Mouse (Mus musculus) liver, embryonic 13.5 days (tissue): ENCODE data around the gene Dnajb6. TPM values are rescaled to one million over a fixed set of nuclear protein-coding genes. Genes with fewer than 3 reads are reported as not detected.

ENCODE experiments used
- ATAC-seq: fragments of 200-750 bp; cut with Nextera tagmentation; 2 replicates; pipeline ENCODE4 v1.8.0; 2017; ENCODE audit warnings: low read depth, mild to moderate bottlenecking, moderate number of reproducible peaks, moderate library complexity
- DNase-seq: peaks from one replicate; pipeline ENCODE4 v3.0.0; 2022
- H3K27ac ChIP-seq: fragments of 300-500 bp; sonication (generic); 2 replicates; pipeline ENCODE4 v1.5.1; 2015; ENCODE audit warnings: moderate library complexity, mild to moderate bottlenecking, inconsistent platforms
- H3K27me3 ChIP-seq: fragments of 300-500 bp; sonication (generic); 2 replicates; pipeline ENCODE4 v1.6.1; 2015; ENCODE audit warnings: mild to moderate bottlenecking, inconsistent platforms
- H3K36me3 ChIP-seq: fragments of 300-500 bp; sonication (generic); 2 replicates; pipeline ENCODE4 v1.6.1; 2015; ENCODE audit warnings: mild to moderate bottlenecking, inconsistent platforms
- H3K4me1 ChIP-seq: fragments of 300-500 bp; sonication (generic); replicated peaks from 2 replicates; pipeline ENCODE4 v1.6.1; 2015; ENCODE audit warnings: inconsistent platforms
- H3K4me2 ChIP-seq: fragments of 300-500 bp; sonication (generic); 2 replicates; pipeline ENCODE4 v1.6.1; 2015; ENCODE audit warnings: inconsistent platforms, mild to moderate bottlenecking, moderate library complexity
- H3K4me3 ChIP-seq: fragments of 300-500 bp; sonication (generic); replicated peaks from 2 replicates; pipeline ENCODE4 v1.5.1; 2015; ENCODE audit warnings: mild to moderate bottlenecking, inconsistent platforms
- H3K9ac ChIP-seq: fragments of 300-500 bp; sonication (generic); 2 replicates; pipeline ENCODE4 v1.6.1; 2015; ENCODE audit warnings: mild to moderate bottlenecking, inconsistent platforms
- H3K9me3 ChIP-seq: fragments of 300-500 bp; sonication (generic); replicated peaks from 2 replicates; pipeline ENCODE4 v1.6.1; 2016; ENCODE audit warnings: inconsistent platforms
- WGBS: fragments of 180-500 bp; shearing (Covaris S2); methylation state at CpG from one replicate; pipeline ENCODE4 v1.1.7; 2015; ENCODE audit not compliant: insufficient replicate concordance; 5-methylcytosine and 5-hydroxymethylcytosine counted together
- polyA plus RNA-seq: library from polyadenylated mRNA; unstranded; fragments of >200 nt; fragmentation: Nextera tagmentation; extraction: Ambion mirVana; gene quantifications from 2 replicates; pipeline ENCODE4 v1.2.1, GENCODE M21; 2015

Gene Dnajb6
- polyA plus RNA-seq, 1 experiment from 2014 or later: 100 TPM

- no peak for ATAC-seq
- Histone ChIP-seq H3K36me3 (no peaks in the 10 kb centered on the region), H3K27me3 (no peaks in the 10 kb centered on the region), H3K4me3 (no peak overlapping the region), H3K4me1 (no peaks in the 10 kb centered on the region), H3K4me2 (no peak overlapping the region), H3K27ac (no peak overlapping the region), H3K9me3 (no peaks in the 10 kb centered on the region), H3K9ac (no peak overlapping the region)
- DNase-seq: no peak
- WGBS: 19% methylated on average over 5 of the region's 5 CpGs
Measured at GRCm38 (mm10) chr5:29854376-29854775, 118.9 kb downstream of the Dnajb6 start.

GRCm38 (mm10) chr5:29854971-29855370 lies 119.5 kb downstream of the Dnajb6 start:
- H3K4me3 ChIP-seq: no peak overlapping the region
- H3K4me2 ChIP-seq: no peak overlapping the region
- WGBS: 29% methylated on average over 1 of the region's 1 CpGs
- ATAC-seq (no peak), DNase-seq (no peak)
- H3K27ac ChIP-seq: no peak overlapping the region
- H3K36me3 ChIP-seq: no peaks in the 10 kb centered on the region
- H3K9ac ChIP-seq: no peak overlapping the region
- no peaks in the 10 kb centered on the region for H3K4me1 ChIP-seq
- H3K27me3 ChIP-seq: no peaks in the 10 kb centered on the region
- no peaks in the 10 kb centered on the region for H3K9me3 ChIP-seq

GRCm38 (mm10) chr5:29861522-29861921 lies 126.0 kb downstream of the Dnajb6 start:
- no peaks in the 10 kb centered on the region for H3K9me3 ChIP-seq
- no peak overlapping the region for H3K4me2 ChIP-seq
- H3K4me1 ChIP-seq: no peaks in the 10 kb centered on the region
- H3K9ac ChIP-seq: no peak overlapping the region
- 62% methylated on average over 3 of the region's 3 CpGs for WGBS
- DNase-seq (no peak), ATAC-seq (no peak)
- no peak overlapping the region for H3K27ac ChIP-seq
- H3K36me3 ChIP-seq: no peaks in the 10 kb centered on the region
- H3K4me3 ChIP-seq: no peak overlapping the region
- H3K27me3 ChIP-seq: no peaks in the 10 kb centered on the region

GRCm38 (mm10) chr5:29862388-29862787 lies 126.9 kb downstream of the Dnajb6 start:
- no peak for DNase-seq
- Histone ChIP-seq H3K9ac (no peak overlapping the region), H3K4me3 (no peak overlapping the region), H3K36me3 (no peaks in the 10 kb centered on the region), H3K4me1 (no peaks in the 10 kb centered on the region), H3K27ac (no peak overlapping the region), H3K9me3 (no peaks in the 10 kb centered on the region), H3K27me3 (no peaks in the 10 kb centered on the region), H3K4me2 (no peak overlapping the region)
- ATAC-seq: no peak
- WGBS: 76% methylated on average over 5 of the region's 5 CpGs

GRCm38 (mm10) chr5:29864291-29864737 lies 128.8 kb downstream of the Dnajb6 start:
- ATAC-seq (no peak), DNase-seq (no peak)
- H3K4me2 ChIP-seq: no peak overlapping the region
- no peak overlapping the region for H3K9ac ChIP-seq
- no peaks in the 10 kb centered on the region for H3K9me3 ChIP-seq
- H3K4me3 ChIP-seq: no peak overlapping the region
- no peaks in the 10 kb centered on the region for H3K4me1 ChIP-seq
- no peaks in the 10 kb centered on the region for H3K36me3 ChIP-seq
- H3K27ac ChIP-seq: no peak overlapping the region
- H3K27me3 ChIP-seq: no peaks in the 10 kb centered on the region
- 50% methylated on average over 4 of the region's 4 CpGs for WGBS

- H3K36me3 ChIP-seq: no peaks in the 10 kb centered on the region
- 24% methylated on average over 4 of the region's 4 CpGs for WGBS
- H3K9me3 ChIP-seq: no peaks in the 10 kb centered on the region
- H3K4me3 ChIP-seq: no peak overlapping the region
- ATAC-seq (no peak), DNase-seq (no peak)
- no peak overlapping the region for H3K4me2 ChIP-seq
- no peaks in the 10 kb centered on the region for H3K27me3 ChIP-seq
- no peak overlapping the region for H3K9ac ChIP-seq
- no peaks in the 10 kb centered on the region for H3K4me1 ChIP-seq
- H3K27ac ChIP-seq: no peak overlapping the region
Measured at GRCm38 (mm10) chr5:29864994-29865393, 129.5 kb downstream of the Dnajb6 start.

Other genes starting within 250 kb of the Dnajb6 start
- 12.9 and 13.4 TPM in 2 replicates for gene Ube3c, start 166.4 kb upstream of the Dnajb6 start, polyA plus RNA-seq
- not detected in 2 replicates for gene Gm5129, start 248 bp downstream of the Dnajb6 start, polyA plus RNA-seq